Mouse (Mus musculus) small intestine, adult 2 months (tissue): Measurements from ENCODE around the gene Gm17581. TPM values are rescaled to one million over a fixed set of nuclear protein-coding genes. Genes with fewer than 3 reads are reported as not detected.

Experiments
- H3K27ac ChIP-seq: fragments of 200-500 bp; 2 replicates; pipeline ENCODE4 v1.5.1; 2012; ENCODE audit warnings: low read depth, low read length, control low read depth, inconsistent platforms; ENCODE audit not compliant: insufficient read depth
- H3K27me3 ChIP-seq: fragments of 200-500 bp; 2 replicates; pipeline ENCODE4 v1.6.1; 2012; ENCODE audit warnings: mild to moderate bottlenecking, moderate library complexity, low read length, inconsistent platforms; ENCODE audit not compliant: control insufficient read depth, insufficient read depth
- H3K36me3 ChIP-seq: fragments of 200-500 bp; 2 replicates; pipeline ENCODE4 v1.6.1; 2012; ENCODE audit warnings: mild to moderate bottlenecking, low read length, control low read depth, inconsistent platforms; ENCODE audit not compliant: control insufficient read depth, insufficient read depth
- H3K4me1 ChIP-seq: fragments of 200-500 bp; 2 replicates; pipeline ENCODE4 v1.6.1; 2012; ENCODE audit warnings: low read length, inconsistent platforms, mixed read lengths; ENCODE audit not compliant: control insufficient read depth, insufficient read depth, insufficient read length
- H3K4me3 ChIP-seq: fragments of 200-500 bp; 2 replicates; pipeline ENCODE4 v1.5.1; 2012; ENCODE audit warnings: low read depth, mild to moderate bottlenecking, control low read depth, inconsistent platforms, low read length, moderate library complexity
- CTCF ChIP-seq: fragments of 200-500 bp; IDR thresholded peaks from 2 replicates; pipeline ENCODE4 v1.5.1; 2012; ENCODE audit warnings: low read depth, mild to moderate bottlenecking, control low read depth, inconsistent platforms, low read length, moderate library complexity, mixed read lengths; ENCODE audit not compliant: insufficient replicate concordance, insufficient read length; ENCODE audit errors: extremely low read depth
- POLR2A ChIP-seq: fragments of 200-500 bp; IDR thresholded peaks from 2 replicates; pipeline ENCODE4 v1.6.1; 2012; ENCODE audit warnings: low read depth, mild to moderate bottlenecking, control low read depth, inconsistent platforms, low read length, moderate library complexity
- WGBS: fragments of 180-500 bp; shearing (Covaris S2); methylation state at CpG from one replicate; pipeline ENCODE4 v1.1.7; 2018; 5-methylcytosine and 5-hydroxymethylcytosine counted together
- polyA plus RNA-seq: library from polyadenylated mRNA; depleted of rRNA; stranded (reverse); fragments of >200 nt; gene quantifications from 2 replicates; pipeline ENCODE4 v1.2.3, GENCODE M21; 2012

Gm17581 gene
- polyA plus RNA-seq, 1 experiment, result not detected

DNA sequence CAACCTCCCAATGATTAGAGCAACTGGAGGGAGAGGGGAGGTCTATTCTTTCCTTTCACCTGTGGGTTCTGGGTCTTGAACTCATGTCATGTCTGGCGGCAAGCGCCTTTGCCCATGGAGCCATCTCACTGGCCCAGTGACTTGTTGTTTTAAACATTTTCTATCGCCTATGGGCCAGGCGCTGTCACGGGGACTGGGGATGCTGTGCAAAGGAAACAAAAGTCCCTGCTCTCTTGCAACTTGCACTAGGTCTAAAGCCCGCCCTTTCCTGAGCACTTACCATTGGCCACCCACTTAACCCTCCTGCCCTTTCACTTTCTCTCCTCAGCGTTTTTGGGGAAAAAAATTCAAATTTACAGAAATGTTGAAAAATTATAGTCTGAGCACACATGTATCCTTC lies 38.8 kb downstream of the Gm17581 start:
- H3K4me3 ChIP-seq, result no peak overlapping the region
- peaks cover 7% of the 10 kb centered on the region for H3K36me3 ChIP-seq
- H3K4me1 ChIP-seq, result no peaks in the 10 kb centered on the region
- 65% methylated on average over 7 of the region's 7 CpGs for WGBS
- no peak overlapping the region for H3K27ac ChIP-seq
- no peaks in the 10 kb centered on the region for H3K27me3 ChIP-seq
- TF ChIP-seq POLR2A (no peak), CTCF (no peak)

DNA sequence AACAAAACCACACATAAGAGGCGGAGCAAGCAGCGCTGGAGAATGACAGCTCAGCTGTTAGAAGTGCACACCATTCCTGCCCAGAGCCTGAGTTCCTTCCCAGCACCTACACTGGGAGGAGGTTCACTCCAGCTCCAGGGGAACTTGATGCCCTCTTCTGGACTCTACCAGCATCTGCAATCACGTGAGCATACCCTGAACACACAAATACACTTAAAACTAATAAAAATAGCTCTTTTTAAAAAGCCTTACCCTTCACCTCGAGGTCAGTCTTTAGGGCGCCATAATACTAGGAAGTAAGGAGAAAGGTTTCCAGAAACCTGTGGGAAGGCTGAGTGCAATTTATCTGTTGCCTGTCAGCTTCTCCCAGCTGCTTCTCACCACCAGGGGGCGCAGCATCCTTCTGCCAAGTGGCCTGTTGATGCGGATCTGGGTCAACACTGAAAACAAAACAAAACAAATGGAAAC lies 39.5 kb downstream of the Gm17581 start:
- Histone ChIP-seq H3K36me3 (peaks cover under 1% of the 10 kb centered on the region; the same call in 1 of the 2 replicates), H3K27ac (no peak overlapping the region), H3K4me1 (no peaks in the 10 kb centered on the region), H3K27me3 (no peaks in the 10 kb centered on the region), H3K4me3 (no peak overlapping the region)
- WGBS, result 18% methylated on average over 7 of the region's 7 CpGs
- TF ChIP-seq POLR2A (no peak), CTCF (peak; percentile 99)

DNA sequence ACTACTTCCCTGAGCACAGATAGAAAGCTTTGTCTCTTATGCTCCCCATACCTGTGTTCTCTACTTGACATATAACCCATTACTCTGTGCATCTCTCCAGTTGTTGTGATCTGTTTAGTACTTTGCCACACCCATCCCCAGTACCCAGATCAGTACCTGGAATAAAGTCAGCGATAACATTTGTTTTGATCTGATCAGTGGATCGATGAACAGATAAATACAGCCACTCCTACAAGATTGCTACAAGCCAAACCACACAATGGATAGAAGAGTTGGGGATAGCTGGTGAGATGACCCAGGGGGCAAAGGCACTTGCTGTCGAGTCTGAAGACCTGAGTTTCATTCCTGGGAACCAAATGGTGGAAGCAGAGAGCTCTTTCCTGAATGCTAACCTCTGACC lies 40.4 kb downstream of the Gm17581 start:
- Histone ChIP-seq H3K4me1 (no peaks in the 10 kb centered on the region; the same call in 1 of the 2 replicates), H3K36me3 (no peaks in the 10 kb centered on the region), H3K27ac (no peak overlapping the region), H3K4me3 (no peak overlapping the region), H3K27me3 (no peaks in the 10 kb centered on the region)
- WGBS, result 65% methylated on average over 3 of the region's 3 CpGs
- TF ChIP-seq CTCF, result no peak
- TF ChIP-seq POLR2A, result no peak

DNA sequence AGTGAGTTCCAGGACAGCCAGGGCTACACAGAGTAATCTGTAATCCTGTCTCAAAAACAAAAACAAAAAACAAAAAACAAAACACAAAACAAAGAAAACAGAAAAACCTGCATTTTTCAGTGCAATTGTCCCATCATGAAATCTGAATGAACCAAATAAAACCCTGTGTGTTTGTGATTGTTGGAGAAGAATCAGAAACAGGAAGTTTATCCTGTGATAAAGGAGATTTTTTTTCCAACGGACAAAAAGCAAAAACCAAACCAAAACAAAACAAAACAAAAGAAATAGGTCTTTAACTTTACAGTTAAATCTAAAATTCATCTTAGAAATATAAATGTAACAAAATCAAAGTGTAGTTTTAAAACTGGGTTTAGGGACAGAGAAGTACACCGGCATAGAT lies 41.1 kb downstream of the Gm17581 start:
- H3K4me1 ChIP-seq, result no peaks in the 10 kb centered on the region; the same call in 1 of the 2 replicates
- WGBS, result 60% methylated on average over 2 of the region's 2 CpGs
- no peak overlapping the region for H3K4me3 ChIP-seq
- no peak overlapping the region for H3K27ac ChIP-seq
- H3K27me3 ChIP-seq, result no peaks in the 10 kb centered on the region
- H3K36me3 ChIP-seq, result no peaks in the 10 kb centered on the region
- TF ChIP-seq CTCF (no peak), POLR2A (no peak)

DNA sequence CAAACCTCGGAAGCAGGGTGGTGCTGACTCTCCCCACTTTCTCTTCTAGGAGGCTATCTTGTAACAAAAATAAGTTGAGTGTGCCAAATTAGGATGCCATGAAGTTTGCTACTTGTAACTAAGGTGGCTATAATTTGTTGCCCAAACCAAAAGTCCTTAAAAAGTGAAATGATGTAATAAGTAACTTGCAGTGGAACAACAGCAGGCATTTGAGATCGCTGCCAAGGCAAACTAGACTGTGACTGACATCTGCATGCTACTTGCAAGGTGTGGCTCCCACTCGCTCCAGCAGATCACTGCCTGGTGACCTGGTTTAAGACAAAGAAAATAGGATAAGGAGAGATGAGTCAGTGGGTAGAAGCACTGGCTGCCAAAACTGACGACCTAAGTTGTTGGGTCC lies 42.5 kb downstream of the Gm17581 start:
- no peak overlapping the region for H3K4me3 ChIP-seq
- WGBS, result 69% methylated on average over 4 of the region's 4 CpGs
- H3K27ac ChIP-seq, result no peak overlapping the region
- TF ChIP-seq POLR2A, result no peak
- TF ChIP-seq CTCF, result no peak
- no peaks in the 10 kb centered on the region; the same call in 1 of the 2 replicates for H3K4me1 ChIP-seq
- no peaks in the 10 kb centered on the region for H3K27me3 ChIP-seq
- H3K36me3 ChIP-seq, result no peaks in the 10 kb centered on the region

DNA sequence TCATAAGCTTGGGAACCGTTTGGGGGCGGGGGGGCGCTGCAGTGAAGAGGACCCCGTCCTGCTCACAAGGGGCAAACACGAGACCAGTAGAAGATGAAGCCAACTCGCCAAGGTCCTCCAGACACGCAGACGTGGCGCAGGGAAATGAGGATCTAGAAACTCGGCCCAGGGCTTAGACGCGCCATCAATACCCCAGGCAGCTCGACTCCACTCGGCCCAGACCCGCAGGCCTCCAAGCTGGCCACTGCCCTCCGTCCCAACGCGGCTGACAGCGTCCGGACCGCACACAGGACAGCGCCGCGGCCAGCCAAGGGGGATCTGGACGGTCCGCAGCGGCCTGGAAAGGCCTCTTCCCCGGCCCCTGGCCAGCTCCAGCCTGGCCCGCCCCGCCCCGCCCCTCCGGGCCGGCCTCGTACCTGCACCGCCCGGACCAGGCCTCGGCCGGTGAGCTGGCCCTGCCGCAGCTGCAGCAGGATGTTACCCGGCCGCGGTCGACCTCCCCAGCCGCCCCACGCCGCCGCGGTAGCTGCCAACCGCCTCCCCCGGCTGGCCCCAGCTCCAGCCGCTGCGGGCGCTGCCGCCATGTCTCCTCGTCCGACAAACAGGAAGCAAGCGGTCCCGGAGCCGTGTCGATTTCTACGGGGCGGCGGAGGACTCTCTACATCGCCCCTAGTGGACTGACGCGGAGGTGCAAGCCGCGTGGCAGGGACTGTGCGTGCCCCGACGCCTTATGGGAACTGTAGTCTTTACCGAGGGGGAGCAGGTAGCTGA lies 43.8 kb downstream of the Gm17581 start, which contains the start of gene Trpc4ap:
Gene Trpc4ap, minus strand, starts transcription at position 662 of the 771 bp plus-strand sequence.
- under 1% methylated on average over 71 of the region's 72 CpGs for WGBS
- Histone ChIP-seq H3K27ac (peak within 1 kb of the TSS; percentile 38; the same call in 1 of the 2 replicates), H3K36me3 (peaks cover 3% of the 10 kb centered on the region; the same call in 1 of the 2 replicates), H3K4me3 (peak within 1 kb of the TSS; percentile 90), H3K27me3 (no peaks in the 10 kb centered on the region), H3K4me1 (no peaks in the 10 kb centered on the region; the same call in 1 of the 2 replicates)
- TF ChIP-seq CTCF (peak; percentile 82), POLR2A (peak; percentile 93)

DNA sequence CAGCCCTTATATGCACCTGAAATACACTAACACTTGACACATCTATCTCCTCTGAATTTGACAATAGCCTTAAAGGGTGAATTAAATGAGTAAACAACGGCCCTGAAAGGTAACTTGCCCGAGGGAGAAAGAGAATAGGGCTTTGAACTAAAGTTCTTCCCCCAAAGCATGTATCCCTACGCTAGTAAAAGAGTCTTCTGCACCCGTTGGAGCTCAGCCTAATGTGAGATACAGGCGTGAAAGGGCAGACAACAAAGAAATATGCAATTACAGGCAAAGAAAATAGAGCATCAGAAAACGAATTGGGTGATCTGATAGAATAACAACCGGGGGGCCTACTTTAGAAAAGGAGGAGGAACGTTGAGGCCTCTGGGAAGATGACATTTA lies 44.3 kb downstream of the Gm17581 start:
- H3K27ac ChIP-seq, result 0 out of 2 replicates have a peak overlapping the region, but pooled peaks have one; percentile 38
- peak overlapping the region; percentile 90 for H3K4me3 ChIP-seq
- 3% methylated on average over 8 of the region's 8 CpGs for WGBS
- H3K27me3 ChIP-seq, result no peaks in the 10 kb centered on the region
- H3K4me1 ChIP-seq, result no peaks in the 10 kb centered on the region; the same call in 1 of the 2 replicates
- peaks cover 3% of the 10 kb centered on the region; the same call in 1 of the 2 replicates for H3K36me3 ChIP-seq
- TF ChIP-seq CTCF (no peak), POLR2A (no peak)
